Mouse (Mus musculus): ENCODE results near the gene Ebi3. TPM values are rescaled to one million over a fixed set of nuclear protein-coding genes. Genes with fewer than 3 reads are reported as not detected.
A peak's percentile ranks its signal among the peaks of the same experiment; 100 is the strongest.
"Not testable (repeated sequence)": the region's sequence is repeated elsewhere in the genome, so short reads cannot be mapped to it uniquely, and the experiment has no call there.

The Ebi3 gene
- 6.1 and 9.4 TPM in 2 replicates for total RNA-seq (2015; ENCODE audit: low replicate concordance)
- 4.9 and 5.4 TPM in 2 replicates for total RNA-seq (2017; ENCODE audit: low replicate concordance)

- ATAC-seq (replicated peaks; ENCODE audit: low FRiP score, poor library complexity, severe bottlenecking) = no peak
Measured at GRCm38 (mm10) chr17:55952447-55953027, at the start of gene Ebi3. Gene Ebi3 (plus strand): TSS chr17:55952640.

GRCm38 (mm10) chr17:55903087-55903486, 49.4 kb upstream of the Ebi3 start:
- no peak for ATAC-seq (replicated peaks; ENCODE audit: low FRiP score, poor library complexity, severe bottlenecking)

DNA sequence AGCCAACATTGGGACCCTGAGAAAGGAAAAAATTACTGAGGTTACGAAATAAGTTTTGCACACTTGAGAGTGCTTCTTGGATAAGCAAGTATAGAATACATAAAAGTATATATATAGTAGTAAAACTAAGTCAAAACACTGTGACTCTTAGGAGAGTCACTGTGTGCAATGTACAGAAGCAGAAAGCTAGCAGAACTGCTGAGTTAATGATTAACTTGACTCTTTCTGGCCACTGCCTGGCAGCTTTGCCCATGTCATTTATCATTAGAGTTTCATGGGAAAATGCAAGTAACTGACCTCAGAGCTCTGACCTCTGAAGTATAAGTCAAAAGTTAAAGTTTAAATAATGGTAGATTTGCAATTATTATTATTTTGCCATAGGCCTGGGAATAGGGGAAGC, 48.8 kb upstream of the Ebi3 start:
- ATAC-seq (replicated peaks; ENCODE audit: low FRiP score, poor library complexity, severe bottlenecking) = no peak

DNA sequence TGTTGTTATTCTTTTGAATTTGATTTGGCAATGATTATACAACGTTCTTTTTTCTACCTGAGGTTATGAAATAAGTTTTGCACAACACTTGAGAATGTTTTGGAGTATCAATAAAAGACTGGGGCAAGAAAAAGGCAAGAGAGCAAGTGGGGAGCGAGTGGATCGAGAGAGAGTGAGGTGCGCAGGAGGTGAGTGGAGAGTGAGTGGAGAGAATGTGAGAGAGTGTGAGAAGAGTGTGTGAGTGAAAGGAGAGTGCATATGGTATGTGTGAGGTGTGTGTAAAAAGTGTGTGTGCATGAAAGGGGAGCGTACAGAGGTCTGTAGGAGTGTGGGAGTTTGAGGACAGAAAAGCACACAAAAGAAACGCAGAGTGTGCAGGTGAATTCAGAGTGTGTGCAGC, 48.3 kb upstream of the Ebi3 start:
- no peak for ATAC-seq (replicated peaks; ENCODE audit: low FRiP score, poor library complexity, severe bottlenecking)

DNA sequence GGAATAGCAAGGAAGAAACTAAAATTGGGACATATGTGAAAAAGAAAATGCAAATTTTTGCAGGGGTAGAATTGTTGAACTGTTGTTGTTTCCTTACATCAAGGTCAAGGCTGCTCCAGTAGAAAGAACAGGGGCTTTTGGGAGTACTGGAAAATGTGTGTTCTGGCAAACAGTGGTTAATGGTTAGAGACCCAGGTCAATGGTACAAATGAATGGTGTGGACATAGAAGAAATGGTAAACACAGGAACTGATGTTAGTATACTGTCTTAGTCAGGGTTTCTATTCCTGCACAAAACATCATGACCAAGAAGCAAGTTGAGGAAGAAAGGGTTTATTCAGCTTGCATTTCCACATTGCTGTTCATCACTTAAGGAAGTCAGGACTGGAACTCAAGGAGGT, 45.8 kb upstream of the Ebi3 start:
- no peak for ATAC-seq (replicated peaks; ENCODE audit: low FRiP score, poor library complexity, severe bottlenecking)

- peak; percentile 91 for ATAC-seq (replicated peaks; ENCODE audit: low FRiP score, poor library complexity, severe bottlenecking)
Measured at GRCm38 (mm10) chr17:55931553-55932502, 20.6 kb upstream of the Ebi3 start.

DNA sequence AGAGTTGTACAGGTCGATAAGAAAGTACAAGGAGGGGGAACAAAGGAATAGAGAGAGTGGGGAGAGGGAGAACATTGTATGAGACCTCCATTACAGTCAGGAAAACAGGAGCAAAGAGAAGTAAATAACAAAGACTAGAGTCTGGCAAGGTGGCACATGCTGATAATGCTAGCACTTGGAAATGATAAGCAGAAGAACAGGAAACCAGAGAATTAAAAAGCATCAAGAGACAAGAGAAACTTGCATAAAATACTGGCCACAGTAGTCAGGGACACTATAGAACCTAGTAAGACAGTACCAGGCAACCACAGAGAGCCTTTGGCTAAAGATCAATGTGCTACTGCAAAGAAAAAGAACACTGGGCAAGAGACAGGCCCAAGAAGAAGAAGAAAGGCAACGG, 19.8 kb upstream of the Ebi3 start:
- ATAC-seq (replicated peaks; ENCODE audit: low FRiP score, poor library complexity, severe bottlenecking) = peak; percentile 17

DNA sequence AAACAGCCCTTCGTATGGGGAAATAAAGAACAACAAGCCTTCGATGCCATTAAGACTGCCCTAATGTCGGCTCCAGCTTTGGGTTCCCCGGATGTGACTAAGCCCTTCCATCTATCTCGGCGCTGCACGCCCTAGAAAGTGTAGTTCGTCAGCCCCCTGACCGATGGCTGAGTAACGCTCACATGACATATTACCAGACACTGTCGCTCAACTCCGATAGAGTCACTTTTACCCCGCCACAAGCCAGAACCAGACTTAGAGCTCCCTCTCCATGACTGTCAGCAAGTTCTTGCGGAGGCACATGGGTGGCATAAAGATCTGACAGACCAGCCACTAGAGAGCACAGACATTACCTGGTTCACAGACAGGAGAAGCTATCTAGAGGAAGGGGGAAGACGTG, 19.2 kb upstream of the Ebi3 start:
- ATAC-seq (replicated peaks; ENCODE audit: low FRiP score, poor library complexity, severe bottlenecking) = no peak

DNA sequence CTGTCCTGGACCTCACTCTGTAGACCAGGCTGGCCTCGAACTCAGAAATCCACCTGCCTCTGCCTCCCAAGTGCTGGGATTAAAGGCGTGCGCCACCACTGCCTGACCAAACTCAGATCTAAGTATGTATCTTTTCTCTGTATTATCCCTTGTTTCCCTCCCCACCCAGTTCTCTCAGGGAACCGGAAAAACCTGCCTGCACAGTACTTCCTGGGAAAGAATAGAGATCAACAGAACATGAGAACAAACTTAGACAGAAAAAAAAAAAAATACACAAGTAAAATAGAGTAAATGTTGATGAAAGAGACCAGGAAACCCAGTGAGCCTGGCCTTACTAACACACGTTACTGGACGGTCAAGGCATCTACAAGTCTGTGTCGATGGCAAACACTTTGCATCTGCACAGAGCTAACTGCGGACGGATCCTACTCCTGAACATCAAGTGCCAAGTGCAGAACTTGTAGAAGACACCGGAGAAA, 8.0 kb upstream of the Ebi3 start:
- ATAC-seq (replicated peaks; ENCODE audit: low FRiP score, poor library complexity, severe bottlenecking) = not testable (repeated sequence)

DNA sequence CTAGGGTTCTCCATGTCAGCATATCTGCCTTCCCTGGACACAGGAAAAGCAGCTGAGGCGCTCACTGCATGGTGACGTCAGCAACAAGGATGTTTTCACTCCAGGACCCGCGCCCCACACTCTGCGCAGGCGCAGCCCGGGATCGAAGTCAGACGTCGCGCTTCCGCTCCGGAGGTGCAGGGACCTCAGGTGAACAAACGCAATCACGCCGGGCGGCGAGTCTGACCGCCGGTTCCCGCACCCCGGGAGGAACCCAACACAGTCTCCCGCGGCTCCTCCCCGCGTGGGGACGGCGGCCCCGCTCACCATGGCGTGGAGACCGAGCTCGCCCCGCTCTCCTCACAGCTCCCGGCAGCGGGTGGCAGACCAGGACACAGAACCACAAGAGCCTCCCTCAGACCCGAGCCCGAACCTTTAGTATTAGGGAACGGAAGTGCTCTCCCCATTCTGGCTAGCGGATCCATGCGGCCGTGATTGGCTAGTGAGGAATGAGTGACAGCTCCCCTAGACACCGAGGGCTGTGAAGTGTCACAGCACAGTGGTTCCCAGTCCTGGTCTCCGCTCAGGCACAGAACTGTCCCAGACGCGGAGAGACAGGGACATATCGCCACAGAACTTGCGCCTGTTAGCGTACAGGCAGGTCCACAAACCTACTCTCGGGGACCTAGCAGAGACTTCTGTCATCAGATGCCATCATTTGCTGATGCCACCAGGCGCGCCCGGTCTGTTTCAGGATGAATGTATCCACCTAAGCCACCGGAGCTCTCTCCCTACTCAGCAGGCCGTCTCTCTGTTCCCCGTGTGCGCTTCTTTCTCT, 7.4 kb upstream of the Ebi3 start:
- peak; percentile 94 for ATAC-seq (replicated peaks; ENCODE audit: low FRiP score, poor library complexity, severe bottlenecking)

GRCm38 (mm10) chr17:55945696-55946095, 6.7 kb upstream of the Ebi3 start:
- no peak for ATAC-seq (replicated peaks; ENCODE audit: low FRiP score, poor library complexity, severe bottlenecking)

GRCm38 (mm10) chr17:55948647-55949046, 3.8 kb upstream of the Ebi3 start:
- no peak for ATAC-seq (replicated peaks; ENCODE audit: low FRiP score, poor library complexity, severe bottlenecking)

- no peak for ATAC-seq (replicated peaks; ENCODE audit: low FRiP score, poor library complexity, severe bottlenecking)
Measured at GRCm38 (mm10) chr17:55949400-55949799, 3.0 kb upstream of the Ebi3 start, which contains the start of gene Zfp119b. Gene Zfp119b (minus strand): TSS chr17:55949500.

- ATAC-seq (replicated peaks; ENCODE audit: low FRiP score, poor library complexity, severe bottlenecking) = no peak
Measured at GRCm38 (mm10) chr17:55950601-55951000, 1.8 kb upstream of the Ebi3 start.

DNA sequence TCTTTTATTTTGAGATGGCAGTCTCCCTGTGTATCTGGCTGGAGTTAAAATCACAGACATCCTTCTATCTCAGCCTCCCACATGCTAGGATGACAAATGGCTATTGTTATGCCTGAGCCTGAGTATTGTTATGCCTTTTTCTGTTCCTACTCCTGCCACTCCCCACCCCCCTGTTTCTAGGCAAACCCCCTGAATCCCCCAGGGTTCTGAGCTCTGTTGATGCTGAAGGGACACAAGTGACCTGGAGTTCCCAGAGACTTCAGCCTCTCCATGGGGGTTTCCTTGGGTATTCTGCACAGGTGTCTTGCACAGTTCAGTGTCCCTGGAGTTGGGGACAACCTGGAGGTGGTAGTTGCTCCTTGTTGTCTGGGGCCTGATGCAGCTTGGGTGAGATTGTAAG, 399 bp upstream of the Ebi3 start:
- no peak for ATAC-seq (replicated peaks; ENCODE audit: low FRiP score, poor library complexity, severe bottlenecking)

GRCm38 (mm10) chr17:55953751-55954150, 1.3 kb downstream of the Ebi3 start:
- ATAC-seq (replicated peaks; ENCODE audit: low FRiP score, poor library complexity, severe bottlenecking) = no peak

DNA sequence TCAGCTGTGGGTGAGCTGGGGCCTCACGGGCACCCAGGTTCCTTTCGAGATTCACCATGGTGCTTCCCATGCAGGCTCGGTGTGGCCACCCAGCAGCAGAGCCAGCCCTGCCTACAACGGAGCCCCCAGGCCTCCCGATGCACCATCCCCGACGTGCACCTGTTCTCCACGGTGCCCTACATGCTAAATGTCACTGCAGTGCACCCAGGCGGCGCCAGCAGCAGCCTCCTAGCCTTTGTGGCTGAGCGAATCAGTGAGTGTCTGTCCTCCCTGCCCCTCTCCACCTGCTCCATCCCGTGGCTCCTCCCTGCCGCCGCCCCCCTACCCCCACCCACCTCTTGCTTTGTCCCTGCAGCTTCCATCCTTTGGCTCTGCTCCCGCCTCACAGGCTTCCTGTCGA, 1.8 kb downstream of the Ebi3 start:
- no peak for ATAC-seq (replicated peaks; ENCODE audit: low FRiP score, poor library complexity, severe bottlenecking)

- no peak for ATAC-seq (replicated peaks; ENCODE audit: low FRiP score, poor library complexity, severe bottlenecking)
Measured at GRCm38 (mm10) chr17:55956129-55956528, 3.7 kb downstream of the Ebi3 start.

DNA sequence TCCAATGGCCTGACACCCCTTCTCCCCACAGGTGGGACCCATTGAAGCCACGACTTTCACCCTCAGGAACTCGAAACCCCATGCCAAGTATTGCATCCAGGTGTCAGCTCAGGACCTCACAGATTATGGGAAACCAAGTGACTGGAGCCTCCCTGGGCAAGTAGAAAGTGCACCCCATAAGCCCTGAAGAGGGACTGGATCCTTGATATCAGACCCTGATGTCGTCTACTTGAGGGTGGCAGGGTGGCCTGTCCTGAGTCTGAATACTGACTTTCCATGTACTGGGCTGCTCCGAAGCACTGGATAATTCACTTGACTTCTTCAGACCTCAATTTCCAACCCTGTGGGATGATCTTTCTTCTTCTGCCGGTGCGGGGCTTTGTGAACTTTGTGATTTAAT, 4.2 kb downstream of the Ebi3 start:
- no peak for ATAC-seq (replicated peaks; ENCODE audit: low FRiP score, poor library complexity, severe bottlenecking)

- ATAC-seq (replicated peaks; ENCODE audit: low FRiP score, poor library complexity, severe bottlenecking) = 0 out of 2 replicates have a peak, but pooled peaks have one; percentile 39
Measured at GRCm38 (mm10) chr17:55957168-55957567, 4.7 kb downstream of the Ebi3 start.

Measured in erythroblast, adult 5-6 weeks (primary cell).